Mouse (Mus musculus) CH12.LX (cell line): ENCODE data around the gene Gm20547.

Experiments used
- CTCF ChIP-seq, 2 experiments: IDR thresholded peaks in 1 of 2; conservative IDR thresholded peaks in 1 of 2; 2 replicates each; pipeline ENCODE4 v1.5.1; 2011 to 2012; ENCODE audit warnings: low read depth in 2 of 2, low read length in 2 of 2, improper control_type of control experiment in 1 of 2, inconsistent platforms in 1 of 2, mild to moderate bottlenecking in 1 of 2, moderate library complexity in 1 of 2
- E2F4 ChIP-seq: IDR thresholded peaks from 2 replicates; pipeline ENCODE4 v1.6.1; 2011; ENCODE audit warnings: low read depth, low read length, improper control_type of control experiment; ENCODE audit not compliant: insufficient replicate concordance
- MEF2A ChIP-seq: IDR thresholded peaks from 2 replicates; pipeline ENCODE4 v1.6.1; 2014; ENCODE audit warnings: low read depth, mild to moderate bottlenecking, inconsistent platforms, low read length, improper control_type of control experiment, borderline replicate concordance
- MYC ChIP-seq: IDR thresholded peaks from 2 replicates; pipeline ENCODE4 v1.6.1; 2011; ENCODE audit warnings: low read depth, mild to moderate bottlenecking, improper control_type of control experiment, low read length

DNA sequence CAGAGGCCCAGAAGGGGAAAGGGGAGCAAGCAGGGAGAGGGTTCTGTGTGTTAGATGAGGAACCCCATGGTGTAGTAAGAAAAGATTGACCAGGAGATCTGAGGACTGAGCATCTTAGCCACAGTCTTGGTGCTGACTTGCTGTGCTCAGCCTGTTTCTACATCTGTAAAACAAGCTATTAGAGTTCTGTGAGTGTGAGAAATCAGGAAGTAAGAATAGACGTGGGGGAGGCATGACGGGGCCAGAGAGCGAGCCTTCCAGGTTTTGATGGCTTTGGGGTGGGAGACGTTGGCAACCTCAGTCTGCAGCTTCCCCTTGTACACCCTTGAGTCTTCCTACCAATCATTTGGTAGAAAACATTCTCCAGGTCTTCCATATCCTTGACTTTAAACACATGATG, 23.2 kb downstream of the Gm20547 start:
- no peak for TF ChIP-seq MYC
- TF ChIP-seq CTCF (conservative IDR thresholded peaks at IDR 0.05 in 1 of 2, IDR thresholded peaks at IDR 0.05 in 1 of 2; ENCODE audit: low read depth in 2 of 2, low read length in 2 of 2): no peak
- TF ChIP-seq E2F4: no peak
- TF ChIP-seq MEF2A: no peak
